Mouse (Mus musculus) gastrocnemius, postnatal 36 days (tissue): ENCODE data around the gene Pkd1. TPM values are rescaled to one million over a fixed set of nuclear protein-coding genes. Genes with fewer than 3 reads are reported as not detected.

Experiments
- DNase-seq, 2 experiments: peaks; one replicate each; pipeline ENCODE4 v3.0.0; 2022
- intact Hi-C: fragments of 180-260 bp; cut with DNase I; formaldehyde crosslinking; loops from one replicate; pipeline ENCODE4 v1.15.1; 2025
- total RNA-seq, 2 experiments: library from RNA; stranded (reverse); gene quantifications; 2 replicates each; pipeline ENCODE4 v1.2.3; 2021

Gene Pkd1
- total RNA-seq, 2 experiments from 2014 or later, result 19.8 to 20.3 TPM

- no peak for DNase-seq
- intact Hi-C loops, result no loop called here
Measured at GRCm38 (mm10) chr17:24596073-24596466, 46.4 kb downstream of the Pkd1 start.

- intact Hi-C loops, result no loop called here
Measured at GRCm38 (mm10) chr17:24596471-24597183, 47.0 kb downstream of the Pkd1 start.

GRCm38 (mm10) chr17:24597989-24598388, 48.4 kb downstream of the Pkd1 start:
- intact Hi-C loops, result no loop called here
- no peak for DNase-seq

More at GRCm38 (mm10) chr17:24596471-24597183, 47.0 kb downstream of the Pkd1 start:
- no peak for DNase-seq

GRCm38 (mm10) chr17:24600502-24600901, 50.9 kb downstream of the Pkd1 start:
- no peak for DNase-seq
- intact Hi-C loops, result no loop called here

- intact Hi-C loops, result no loop called here
- DNase-seq, result no peak
Measured at GRCm38 (mm10) chr17:24603961-24604360, 54.3 kb downstream of the Pkd1 start.

- intact Hi-C loops, result no loop called here
- DNase-seq, result no peak
Measured at GRCm38 (mm10) chr17:24604557-24604956, 54.9 kb downstream of the Pkd1 start.

- no peak for DNase-seq
- intact Hi-C loops, result no loop called here
Measured at GRCm38 (mm10) chr17:24608370-24608769, 58.7 kb downstream of the Pkd1 start.

GRCm38 (mm10) chr17:24608874-24609273, 59.2 kb downstream of the Pkd1 start:
- intact Hi-C loops, result no loop called here
- DNase-seq, result no peak

- no peak for DNase-seq
- intact Hi-C loops, result no loop called here
Measured at GRCm38 (mm10) chr17:24610711-24611110, 61.1 kb downstream of the Pkd1 start.

- no peak for DNase-seq
- intact Hi-C loops, result no loop called here
Measured at GRCm38 (mm10) chr17:24617561-24618194, 68.0 kb downstream of the Pkd1 start.

GRCm38 (mm10) chr17:24625472-24625871, 75.8 kb downstream of the Pkd1 start:
- DNase-seq, result no peak
- intact Hi-C loops, result loop anchor here (5.0 kb wide), 1 partner anchor 93 kb away; the partner anchor contains the start of gene Rab26

GRCm38 (mm10) chr17:24628646-24629045, 79.0 kb downstream of the Pkd1 start:
- intact Hi-C loops, result loop anchor here (2.0 to 5.0 kb wide), 2 partner anchors 22 to 96 kb away; partner anchors contain the start of genes Rab26 and Slc9a3r2
- peak; percentile 58 to 74 for DNase-seq

- intact Hi-C loops, result no loop called here
- no peak for DNase-seq
Measured at GRCm38 (mm10) chr17:24630072-24630471, 80.4 kb downstream of the Pkd1 start.

GRCm38 (mm10) chr17:24632167-24632812, 82.7 kb downstream of the Pkd1 start, which contains the start of the genes Tsc2 and Nthl1:
Tsc2 (minus strand) TSS chr17:24632630.
Nthl1 (plus strand) TSS chr17:24632680.
- DNase-seq, result peak; percentile 73 to 77
- intact Hi-C loops, result no loop called here

GRCm38 (mm10) chr17:24632813-24633449, 83.3 kb downstream of the Pkd1 start:
- intact Hi-C loops, result no loop called here
- DNase-seq, result peak; percentile 57 to 68

GRCm38 (mm10) chr17:24633831-24634230, 84.2 kb downstream of the Pkd1 start:
- intact Hi-C loops, result no loop called here
- no peak for DNase-seq

- peak in 1 of 2 experiments; percentile 15 for DNase-seq
- intact Hi-C loops, result no loop called here
Measured at GRCm38 (mm10) chr17:24635024-24635423, 85.4 kb downstream of the Pkd1 start.

GRCm38 (mm10) chr17:24635694-24636093, 86.1 kb downstream of the Pkd1 start:
- DNase-seq, result no peak
- intact Hi-C loops, result no loop called here

GRCm38 (mm10) chr17:24636781-24637481, 87.3 kb downstream of the Pkd1 start:
- DNase-seq, result no peak
- intact Hi-C loops, result no loop called here

- intact Hi-C loops, result no loop called here
- no peak for DNase-seq
Measured at GRCm38 (mm10) chr17:24638214-24638613, 88.6 kb downstream of the Pkd1 start.
